Mouse (Mus musculus) hindbrain, embryonic 16.5 days (tissue): ENCODE measurements around the gene Actr1a. TPM values are rescaled to one million over a fixed set of nuclear protein-coding genes. Genes with fewer than 3 reads are reported as not detected.

Source experiments
- ATAC-seq: fragments of 200-750 bp; cut with Nextera tagmentation; 2 replicates; pipeline ENCODE4 v1.8.0; 2017; ENCODE audit warnings: moderate TSS enrichment, moderate library complexity
- H3K27ac ChIP-seq: fragments of 300-500 bp; sonication (generic); 2 replicates; pipeline ENCODE4 v1.5.1; 2014; ENCODE audit warnings: low read depth, mild to moderate bottlenecking, control low read depth, low read length, moderate library complexity
- H3K27me3 ChIP-seq: fragments of 300-500 bp; sonication (generic); replicated peaks from 2 replicates; pipeline ENCODE4 v1.6.1; 2014; ENCODE audit warnings: low read length; ENCODE audit not compliant: control insufficient read depth, insufficient read depth
- H3K36me3 ChIP-seq: fragments of 300-500 bp; sonication (generic); 2 replicates; pipeline ENCODE4 v1.6.1; 2014; ENCODE audit warnings: mild to moderate bottlenecking, low read length, moderate library complexity, mixed read lengths; ENCODE audit not compliant: control insufficient read depth, insufficient read depth
- H3K4me1 ChIP-seq: fragments of 300-500 bp; sonication (generic); 2 replicates; pipeline ENCODE4 v1.6.1; 2014; ENCODE audit warnings: low read depth, low read length; ENCODE audit not compliant: control insufficient read depth, insufficient read depth
- H3K4me2 ChIP-seq: fragments of 300-500 bp; sonication (generic); 2 replicates; pipeline ENCODE4 v1.6.1; 2014; ENCODE audit warnings: mild to moderate bottlenecking, low read length, control low read depth, moderate library complexity
- H3K4me3 ChIP-seq: fragments of 300-500 bp; sonication (generic); 2 replicates; pipeline ENCODE4 v1.5.1; 2014; ENCODE audit warnings: mild to moderate bottlenecking, low read length, control low read depth, moderate library complexity
- H3K9ac ChIP-seq: fragments of 300-500 bp; sonication (generic); 2 replicates; pipeline ENCODE4 v1.6.1; 2014; ENCODE audit warnings: low read depth, mild to moderate bottlenecking, control low read depth, low read length, moderate library complexity
- H3K9me3 ChIP-seq: fragments of 300-500 bp; sonication (generic); 2 replicates; pipeline ENCODE4 v1.6.1; 2014; ENCODE audit warnings: mild to moderate bottlenecking, low read length, moderate library complexity; ENCODE audit not compliant: control insufficient read depth
- WGBS: fragments of 180-500 bp; shearing (Covaris S2); extraction: QIAGEN DNeasy Blood & Tissue Kit; methylation state at CpG from one replicate; pipeline ENCODE4 v1.1.7; 2014; 5-methylcytosine and 5-hydroxymethylcytosine counted together
- polyA plus RNA-seq: library from polyadenylated mRNA; unstranded; fragments of >200 nt; fragmentation: Nextera tagmentation; extraction: Ambion mirVana; gene quantifications from 2 replicates; pipeline ENCODE4 v1.2.1, GENCODE M21; 2015

Actr1a gene
- polyA plus RNA-seq, 1 experiment from 2014 or later = 351 TPM

DNA sequence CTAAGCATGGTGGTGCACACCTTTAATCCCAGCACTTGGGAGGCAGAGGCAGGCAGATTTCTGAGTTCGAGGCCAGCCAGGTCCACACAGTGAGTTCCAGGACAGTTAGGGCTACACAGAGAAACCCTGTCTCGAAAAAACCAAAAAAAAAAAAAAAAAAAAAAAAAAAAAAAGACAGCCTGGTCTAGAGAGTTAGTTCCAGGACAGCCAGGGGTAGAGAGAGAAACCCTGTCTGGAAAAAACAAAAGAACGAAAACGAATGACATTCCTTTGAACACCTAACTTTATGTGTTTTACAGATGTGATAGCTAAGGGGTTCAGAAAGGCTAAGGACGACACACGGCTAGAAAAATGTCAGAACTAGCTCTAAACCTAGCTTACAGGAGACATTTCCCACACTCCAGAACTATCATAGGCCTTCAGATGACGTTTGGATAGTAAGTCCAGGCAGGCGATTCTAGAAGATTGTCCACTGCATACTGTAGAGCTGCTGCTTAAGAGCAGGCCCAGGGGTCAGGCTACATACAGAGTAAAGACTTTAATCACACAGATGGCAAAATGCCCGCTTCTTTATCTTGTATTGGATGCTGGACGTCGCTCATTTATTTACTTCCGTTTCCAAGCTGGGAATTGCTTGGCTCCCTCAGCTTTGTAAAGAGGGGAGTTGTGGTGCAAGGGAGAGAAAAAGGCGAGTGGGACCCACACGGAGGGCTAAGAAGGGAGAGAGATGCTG is 47.4 kb downstream of the Actr1a start:
- Histone ChIP-seq H3K36me3 (no peaks in the 10 kb centered on the region), H3K9ac (peak overlapping the region; percentile 93), H3K4me2 (peak overlapping the region; percentile 61), H3K9me3 (no peaks in the 10 kb centered on the region), H3K4me1 (peaks cover 10% of the 10 kb centered on the region), H3K27me3 (0 out of 2 replicates have a peak, but pooled peaks cover 2% of the 10 kb centered on the region), H3K27ac (peak overlapping the region; percentile 94), H3K4me3 (peak overlapping the region; percentile 74)
- no peak for ATAC-seq
- 28% methylated on average over 14 of the region's 14 CpGs for WGBS

DNA sequence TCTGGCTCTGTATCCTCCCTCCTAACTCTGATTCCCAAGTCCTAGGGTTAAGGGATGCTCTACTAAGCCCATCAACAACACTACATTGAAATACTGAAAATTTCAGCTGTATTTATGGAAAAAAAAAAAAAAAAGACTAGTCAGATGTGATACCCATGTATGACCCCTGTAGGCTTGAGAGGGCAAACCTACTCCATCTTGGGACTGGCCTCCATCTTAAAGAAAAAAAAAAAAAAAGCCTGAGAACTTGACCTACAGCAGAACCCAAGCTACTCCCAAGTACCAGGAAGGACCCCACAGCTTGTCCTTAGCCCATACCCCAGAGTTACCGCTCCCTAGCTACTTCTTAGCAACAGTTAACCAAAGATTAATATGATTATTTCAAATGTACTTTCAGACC is 48.4 kb downstream of the Actr1a start:
- Histone ChIP-seq H3K36me3 (no peaks in the 10 kb centered on the region), H3K9me3 (no peaks in the 10 kb centered on the region), H3K9ac (no peak overlapping the region), H3K4me1 (peaks cover 10% of the 10 kb centered on the region), H3K27me3 (0 out of 2 replicates have a peak, but pooled peaks cover 2% of the 10 kb centered on the region), H3K27ac (no peak overlapping the region), H3K4me3 (no peak overlapping the region), H3K4me2 (no peak overlapping the region)
- WGBS = 100% methylated on average over 1 of the region's 1 CpGs
- ATAC-seq = no peak

DNA sequence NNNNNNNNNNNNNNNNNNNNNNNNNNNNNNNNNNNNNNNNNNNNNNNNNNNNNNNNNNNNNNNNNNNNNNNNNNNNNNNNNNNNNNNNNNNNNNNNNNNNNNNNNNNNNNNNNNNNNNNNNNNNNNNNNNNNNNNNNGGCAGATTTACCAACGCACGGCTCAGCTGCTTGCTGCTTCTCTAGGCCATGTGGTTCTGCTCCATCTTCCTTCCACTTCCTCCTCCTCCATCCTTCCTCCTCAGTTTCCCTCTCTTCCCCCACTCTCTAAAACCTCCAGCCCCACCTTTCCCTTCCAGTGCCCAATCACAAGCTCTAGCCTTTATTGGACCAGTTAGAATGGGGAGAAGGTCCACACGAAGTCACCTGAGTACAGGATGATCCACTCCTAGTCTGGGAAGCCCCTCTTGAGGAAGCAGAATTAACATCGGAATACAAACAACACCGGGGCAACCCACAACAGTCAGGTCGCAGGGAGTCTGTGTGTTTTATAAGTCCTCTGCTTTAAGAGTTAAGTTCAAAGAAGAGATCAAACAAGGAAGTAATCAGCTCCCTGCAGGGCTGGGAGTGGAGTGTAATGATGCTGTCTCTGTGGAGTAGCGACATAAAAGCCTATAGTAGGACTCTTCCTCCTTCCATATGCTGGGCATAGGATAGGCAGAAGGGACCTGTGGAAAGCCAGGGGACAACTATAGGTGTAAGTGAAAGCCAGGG is 50.7 kb downstream of the Actr1a start:
- WGBS = 26% methylated on average over 7 of the region's 7 CpGs
- Histone ChIP-seq H3K9ac (no peak overlapping the region), H3K36me3 (no peaks in the 10 kb centered on the region), H3K27ac (no peak overlapping the region), H3K27me3 (0 out of 2 replicates have a peak, but pooled peaks cover 2% of the 10 kb centered on the region), H3K4me2 (no peak overlapping the region), H3K4me1 (peaks cover 5% of the 10 kb centered on the region), H3K9me3 (no peaks in the 10 kb centered on the region), H3K4me3 (no peak overlapping the region)
- no peak for ATAC-seq

DNA sequence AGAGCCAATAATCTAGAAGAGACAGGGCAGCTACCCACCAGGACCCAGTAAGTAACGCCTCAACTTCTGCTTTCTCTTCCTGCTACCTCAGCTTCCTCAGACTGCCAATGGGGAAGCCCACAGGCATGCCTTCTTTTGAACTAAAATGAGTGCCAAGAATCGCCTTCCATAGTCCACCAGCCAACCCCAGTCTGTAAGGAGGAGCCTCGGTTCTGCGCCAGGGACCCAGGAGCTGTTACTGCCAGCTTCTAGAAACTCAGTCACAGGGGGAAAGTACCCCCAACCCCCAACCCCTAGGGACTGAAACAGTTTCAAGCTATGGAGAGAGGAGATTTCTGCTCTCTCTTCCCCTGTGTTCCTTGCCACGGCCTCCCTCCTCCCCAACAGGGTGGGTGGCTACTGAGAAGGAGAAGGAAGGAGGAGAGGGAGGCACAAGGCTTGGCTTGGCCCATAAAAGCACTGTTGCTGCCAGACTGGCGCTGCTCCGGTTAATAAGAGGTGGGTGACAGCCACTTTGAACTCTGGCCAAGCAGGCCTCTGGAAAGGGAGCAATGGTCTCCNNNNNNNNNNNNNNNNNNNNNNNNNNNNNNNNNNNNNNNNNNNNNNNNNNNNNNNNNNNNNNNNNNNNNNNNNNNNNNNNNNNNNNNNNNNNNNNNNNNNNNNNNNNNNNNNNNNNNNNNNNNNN is 56.1 kb downstream of the Actr1a start:
- Histone ChIP-seq H3K9ac (no peak overlapping the region), H3K4me2 (peak overlapping the region; percentile 48), H3K27me3 (no peaks in the 10 kb centered on the region), H3K4me3 (no peak overlapping the region), H3K36me3 (no peaks in the 10 kb centered on the region), H3K27ac (peak overlapping the region; percentile 72), H3K4me1 (peaks cover 17% of the 10 kb centered on the region), H3K9me3 (no peaks in the 10 kb centered on the region)
- ATAC-seq = peak; percentile 66
- WGBS = 57% methylated on average over 7 of the region's 7 CpGs

DNA sequence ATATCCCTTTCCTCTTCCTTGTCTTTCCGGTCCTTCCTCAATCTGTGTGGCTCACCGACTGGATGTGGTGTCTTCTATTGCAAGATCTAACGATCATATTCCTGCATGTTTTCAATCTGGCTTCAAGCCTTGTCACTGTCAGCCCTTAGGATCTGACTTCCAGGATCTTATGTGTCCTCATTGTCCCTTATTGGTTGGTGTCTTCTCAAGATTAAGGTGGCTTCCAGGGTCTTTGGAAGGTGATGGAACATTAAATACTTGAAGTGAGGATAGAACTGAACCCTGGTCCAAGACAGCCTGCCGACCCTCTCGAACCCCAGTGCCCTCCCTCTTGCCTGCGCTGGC is 56.6 kb downstream of the Actr1a start:
- Histone ChIP-seq H3K27ac (peak overlapping the region; percentile 72), H3K9ac (peak overlapping the region; percentile 48), H3K9me3 (no peaks in the 10 kb centered on the region), H3K36me3 (no peaks in the 10 kb centered on the region), H3K27me3 (no peaks in the 10 kb centered on the region), H3K4me3 (no peak overlapping the region; the same call in none of the 2 replicates), H3K4me1 (peaks cover 17% of the 10 kb centered on the region), H3K4me2 (peak overlapping the region; percentile 48)
- ATAC-seq = no peak
- WGBS = 51% methylated on average over 6 of the region's 6 CpGs

DNA sequence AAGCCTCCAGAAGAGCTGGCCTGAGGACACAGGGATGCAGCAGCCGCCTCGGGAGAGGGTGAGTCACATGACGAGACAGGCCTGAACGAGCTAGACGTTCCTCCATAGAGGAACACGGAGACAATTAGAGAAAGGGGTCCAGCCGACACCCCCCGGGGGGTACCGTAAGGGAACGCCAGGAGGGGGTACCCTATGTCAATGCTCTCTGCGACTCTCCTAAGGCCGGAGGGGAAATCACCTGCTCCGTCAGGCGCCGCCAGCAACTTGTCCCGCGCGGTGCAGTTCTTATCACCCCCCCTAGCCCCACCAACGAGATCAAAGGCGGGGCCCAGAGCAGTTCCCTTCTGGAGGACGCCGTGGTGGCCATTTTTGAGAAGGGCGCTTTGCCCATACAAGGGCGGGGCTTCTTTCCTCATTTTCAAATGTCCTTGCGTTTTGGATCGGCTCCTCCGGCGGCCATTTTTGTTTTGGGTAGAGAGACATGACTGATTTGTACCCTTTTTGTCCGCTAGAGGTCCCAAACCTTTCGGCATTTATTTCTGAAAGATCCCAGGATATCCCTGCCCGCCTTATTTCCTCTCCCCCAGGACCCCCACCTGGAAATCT is 57.1 kb downstream of the Actr1a start, which contains the start of gene Cuedc2:
TSS of gene Cuedc2 (minus strand) at position 372 of the 606 bp plus-strand sequence.
- Histone ChIP-seq H3K9ac (peak within 1 kb of the TSS; percentile 74), H3K36me3 (no peaks in the 10 kb centered on the region), H3K4me2 (peak within 1 kb of the TSS; percentile 96), H3K27me3 (no peaks in the 10 kb centered on the region), H3K27ac (peak within 1 kb of the TSS; percentile 83), H3K9me3 (no peaks in the 10 kb centered on the region), H3K4me1 (peaks cover 17% of the 10 kb centered on the region), H3K4me3 (peak within 1 kb of the TSS; percentile 53)
- ATAC-seq = peak; percentile 90
- under 1% methylated on average over 31 of the region's 31 CpGs for WGBS

DNA sequence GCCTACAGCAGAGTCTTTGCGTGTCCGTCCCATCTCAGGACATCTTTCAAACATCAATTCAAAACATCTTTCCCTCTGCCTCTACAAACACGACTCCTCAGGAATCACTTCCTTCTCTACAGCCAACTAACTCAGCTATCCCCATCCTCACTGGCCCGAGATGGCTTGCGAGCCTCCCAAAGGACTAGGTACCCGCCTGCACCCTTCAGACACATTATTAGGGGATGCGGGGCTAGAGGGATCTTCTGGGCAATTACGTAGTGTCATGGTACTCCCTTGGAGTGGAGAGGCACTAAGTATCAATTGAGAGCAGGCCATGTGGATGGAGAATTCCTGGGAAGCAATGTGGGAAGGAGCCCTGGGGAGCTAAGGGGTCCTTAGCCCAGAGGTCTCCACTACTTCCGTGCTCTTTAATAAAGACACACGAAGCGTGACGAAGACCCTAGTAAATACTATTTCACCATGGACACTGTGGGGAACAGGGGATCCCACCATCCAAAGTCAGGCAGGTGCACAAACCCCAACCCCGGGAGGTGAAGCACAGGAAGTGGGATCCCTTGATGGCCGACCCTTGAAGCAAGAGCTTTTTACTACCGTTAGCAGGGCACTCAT is 57.7 kb downstream of the Actr1a start:
- peak overlapping the region; percentile 83 for H3K27ac ChIP-seq
- peaks cover 17% of the 10 kb centered on the region for H3K4me1 ChIP-seq
- H3K36me3 ChIP-seq = no peaks in the 10 kb centered on the region
- peak overlapping the region; percentile 53 for H3K4me3 ChIP-seq
- H3K4me2 ChIP-seq = peak overlapping the region; percentile 96
- ATAC-seq = no peak; the same call in 1 of the 2 replicates
- H3K9ac ChIP-seq = peak overlapping the region; percentile 74
- no peaks in the 10 kb centered on the region for H3K27me3 ChIP-seq
- 26% methylated on average over 15 of the region's 15 CpGs for WGBS
- no peaks in the 10 kb centered on the region for H3K9me3 ChIP-seq

DNA sequence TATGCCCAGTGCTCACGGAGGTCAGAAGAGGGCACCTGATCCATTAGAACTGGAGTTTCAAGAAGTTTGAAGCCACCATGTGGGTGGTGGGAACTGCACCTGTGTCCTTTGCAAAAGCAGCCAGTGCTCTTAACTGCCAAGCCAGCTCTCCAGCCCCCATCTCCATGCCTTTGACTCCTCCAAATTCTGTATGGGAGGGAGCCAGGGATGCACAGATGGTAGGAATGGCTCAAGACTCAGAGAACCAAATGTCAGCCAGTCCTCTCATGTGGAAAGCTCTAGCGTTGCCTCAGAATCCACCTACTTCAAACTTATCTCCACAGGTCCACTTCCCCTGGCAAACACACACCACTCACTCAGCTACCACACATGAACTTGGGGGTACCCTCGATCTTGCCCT is 61.6 kb downstream of the Actr1a start:
- Histone ChIP-seq H3K36me3 (peaks cover 20% of the 10 kb centered on the region), H3K9me3 (no peaks in the 10 kb centered on the region), H3K4me1 (peaks cover 23% of the 10 kb centered on the region), H3K4me3 (no peak overlapping the region), H3K4me2 (no peak overlapping the region), H3K27me3 (no peaks in the 10 kb centered on the region), H3K9ac (no peak overlapping the region), H3K27ac (no peak overlapping the region)
- no peak for ATAC-seq
- WGBS = 81% methylated on average over 3 of the region's 3 CpGs
